Mouse (Mus musculus) E14TG2a.4 (cell line): Measurements from ENCODE around the gene Arhgef11.

Experiments
- CTCF ChIP-seq: conservative IDR thresholded peaks from 2 replicates; pipeline ENCODE4 v1.5.1; 2014; ENCODE audit warnings: low read length
- NANOG ChIP-seq: IDR thresholded peaks from 2 replicates; pipeline ENCODE4 v1.6.1; 2014; ENCODE audit warnings: borderline replicate concordance, low read length, mixed read lengths

DNA sequence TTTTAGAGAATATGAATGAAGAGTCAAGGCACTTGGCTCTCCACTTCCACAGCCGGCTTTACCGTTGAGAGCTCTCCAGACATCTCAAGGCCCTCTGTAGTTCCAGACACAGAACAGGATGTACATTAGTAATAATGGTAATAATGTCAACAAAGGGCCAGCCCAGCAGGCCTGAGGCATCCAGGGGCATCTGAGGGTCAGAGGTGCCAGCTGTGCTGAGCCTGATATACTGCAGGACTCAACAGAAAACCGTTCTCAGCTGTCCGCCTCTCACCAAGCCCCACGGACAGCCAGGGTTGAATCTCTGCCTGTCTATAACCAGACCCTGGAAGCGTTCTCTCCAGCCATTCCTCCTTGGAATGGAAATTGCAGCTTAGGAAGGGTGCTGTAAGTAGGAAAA, 107.2 kb downstream of the Arhgef11 start:
- no peak for TF ChIP-seq CTCF
- no peak for TF ChIP-seq NANOG
